Mouse (Mus musculus): ENCODE data around the gene Elof1. TPM values are rescaled to one million over a fixed set of nuclear protein-coding genes. Genes with fewer than 3 reads are reported as not detected.
"Not testable (repeated sequence)": the region's sequence is repeated elsewhere in the genome, so short reads cannot be mapped to it uniquely, and the experiment has no call there.

Gene Elof1
- polyA plus RNA-seq, 1 experiment from 2014 or later = 188 TPM

DNA sequence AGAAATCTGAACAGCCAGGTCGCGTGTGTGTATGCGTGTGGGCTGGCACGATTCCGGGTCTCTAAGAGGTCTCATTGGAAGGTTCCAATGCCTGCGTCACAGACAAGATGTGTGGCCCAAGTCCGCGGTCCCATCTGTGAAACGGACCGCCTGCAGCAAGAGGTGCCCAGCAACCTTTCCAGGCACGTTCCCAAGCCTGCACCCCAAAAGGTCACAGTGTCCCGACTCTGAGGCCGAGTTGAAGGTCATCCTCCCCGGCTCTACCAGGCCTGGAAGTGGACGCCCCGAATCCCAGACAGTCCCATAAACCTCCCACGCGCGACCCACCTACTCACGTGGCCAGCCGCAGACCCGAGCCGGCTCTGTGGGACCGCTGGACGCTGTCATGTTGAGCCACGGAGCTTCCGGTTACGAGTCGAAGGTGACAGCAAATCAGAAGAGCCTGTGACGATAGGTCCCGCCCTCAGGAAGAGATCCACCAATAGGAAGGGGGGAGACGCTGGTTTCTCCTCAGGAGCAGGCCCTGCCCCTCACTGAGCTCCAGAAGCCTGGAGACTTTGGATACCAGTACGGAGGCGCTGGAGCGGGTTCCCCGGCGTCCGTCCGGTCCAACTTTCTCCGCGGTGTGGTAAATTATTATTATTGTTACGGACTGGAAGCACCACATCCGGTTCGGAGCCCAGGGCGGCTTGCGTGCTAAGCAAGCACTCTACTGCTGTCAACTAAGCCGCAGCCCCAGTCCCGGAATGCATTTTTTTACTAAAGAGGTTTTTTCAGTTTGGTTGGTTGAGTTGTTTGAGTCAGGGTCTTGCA lies 31.7 kb downstream of the Elof1 start, which contains the start of gene Ecsit:
Gene Ecsit (minus strand): TSS at position 417 of the 813 bp plus-strand sequence.
- peak within 1 kb of the TSS; percentile 79 for H3K9ac ChIP-seq (ENCODE audit: low read depth, low read length)
- ATAC-seq = peak; percentile 99

DNA sequence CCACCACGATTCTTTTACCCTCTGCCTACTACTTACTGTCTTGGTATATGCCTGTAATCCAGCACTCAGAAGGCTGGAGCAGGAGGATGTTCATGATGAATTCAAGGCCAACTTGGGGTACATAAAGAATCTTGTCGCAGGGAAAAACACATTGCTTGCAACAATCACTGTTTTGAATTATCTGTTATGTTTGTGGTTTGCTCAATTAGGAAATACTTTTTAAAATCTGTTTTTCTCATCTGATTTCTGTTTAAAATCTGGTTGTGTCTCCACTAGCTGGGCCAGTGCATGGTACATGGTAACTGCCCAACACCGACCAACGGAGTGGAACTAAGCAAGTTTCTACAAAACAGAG lies 32.3 kb downstream of the Elof1 start:
- no peaks in the 10 kb centered on the region for H3K27me3 ChIP-seq (ENCODE audit: control insufficient read depth, insufficient read depth, low read depth, low read length)
- H3K4me3 ChIP-seq (ENCODE audit: low read depth, low read length) = peak overlapping the region; percentile 83
- H3K4me2 ChIP-seq (ENCODE audit: low read length) = peak overlapping the region; percentile 74
- H3K36me3 ChIP-seq (ENCODE audit: control insufficient read depth, insufficient read depth, low read length) = no peaks in the 10 kb centered on the region
- peaks cover 16% of the 10 kb centered on the region for H3K4me1 ChIP-seq (ENCODE audit: control insufficient read depth, insufficient read depth, low read length)
- no peak for ATAC-seq
- WGBS = 37% methylated on average over 4 of the region's 4 CpGs
- no peaks in the 10 kb centered on the region for H3K9me3 ChIP-seq (replicated peaks; ENCODE audit: control insufficient read depth, low read length, poor library complexity, severe bottlenecking)
- H3K9ac ChIP-seq (ENCODE audit: low read depth, low read length) = peak overlapping the region; percentile 79
- peak overlapping the region; percentile 81 for H3K27ac ChIP-seq (ENCODE audit: low read length)

More for the DNA sequence above, 31.7 kb downstream of the Elof1 start, which contains the start of gene Ecsit:
- no peaks in the 10 kb centered on the region for H3K36me3 ChIP-seq (ENCODE audit: control insufficient read depth, insufficient read depth, low read length)
- H3K4me1 ChIP-seq (ENCODE audit: control insufficient read depth, insufficient read depth, low read length) = peaks cover 16% of the 10 kb centered on the region
- no peaks in the 10 kb centered on the region for H3K27me3 ChIP-seq (ENCODE audit: control insufficient read depth, insufficient read depth, low read depth, low read length)
- peak within 1 kb of the TSS; percentile 81 for H3K27ac ChIP-seq (ENCODE audit: low read length)
- H3K4me3 ChIP-seq (ENCODE audit: low read depth, low read length) = peak within 1 kb of the TSS; percentile 83
- no peaks in the 10 kb centered on the region for H3K9me3 ChIP-seq (replicated peaks; ENCODE audit: control insufficient read depth, low read length, poor library complexity, severe bottlenecking)
- WGBS = under 1% methylated on average over 48 of the region's 48 CpGs
- peak within 1 kb of the TSS; percentile 74 for H3K4me2 ChIP-seq (ENCODE audit: low read length)

GRCm38 (mm10) chr9:22076223-22076622 lies 40.7 kb downstream of the Elof1 start:
- WGBS = 96% methylated on average over 23 of the region's 23 CpGs
- H3K27ac ChIP-seq (ENCODE audit: low read length) = no peak overlapping the region
- H3K9me3 ChIP-seq (replicated peaks; ENCODE audit: control insufficient read depth, low read length, poor library complexity, severe bottlenecking) = no peaks in the 10 kb centered on the region
- H3K9ac ChIP-seq (ENCODE audit: low read depth, low read length) = no peak overlapping the region
- no peak for ATAC-seq
- H3K27me3 ChIP-seq (ENCODE audit: control insufficient read depth, insufficient read depth, low read depth, low read length) = no peaks in the 10 kb centered on the region
- H3K4me2 ChIP-seq (ENCODE audit: low read length) = no peak overlapping the region
- H3K36me3 ChIP-seq (ENCODE audit: control insufficient read depth, insufficient read depth, low read length) = peaks cover 7% of the 10 kb centered on the region
- H3K4me3 ChIP-seq (ENCODE audit: low read depth, low read length) = no peak overlapping the region
- H3K4me1 ChIP-seq (ENCODE audit: control insufficient read depth, insufficient read depth, low read length) = no peaks in the 10 kb centered on the region

GRCm38 (mm10) chr9:22075778-22076177 lies 41.2 kb downstream of the Elof1 start:
- not testable (repeated sequence) for H3K4me3 ChIP-seq (ENCODE audit: low read depth, low read length); H3K9me3 ChIP-seq (replicated peaks; ENCODE audit: control insufficient read depth, low read length, poor library complexity, severe bottlenecking); H3K27ac ChIP-seq (ENCODE audit: low read length); H3K4me1 ChIP-seq (ENCODE audit: control insufficient read depth, insufficient read depth, low read length); H3K4me2 ChIP-seq (ENCODE audit: low read length); ATAC-seq; H3K36me3 ChIP-seq (ENCODE audit: control insufficient read depth, insufficient read depth, low read length); H3K27me3 ChIP-seq (ENCODE audit: control insufficient read depth, insufficient read depth, low read depth, low read length); H3K9ac ChIP-seq (ENCODE audit: low read depth, low read length)
- 76% methylated on average over 5 of the region's 5 CpGs for WGBS

GRCm38 (mm10) chr9:22072276-22072675 lies 44.7 kb downstream of the Elof1 start:
- no peaks in the 10 kb centered on the region for H3K9me3 ChIP-seq (replicated peaks; ENCODE audit: control insufficient read depth, low read length, poor library complexity, severe bottlenecking)
- H3K27ac ChIP-seq (ENCODE audit: low read length) = no peak overlapping the region
- no peak overlapping the region for H3K9ac ChIP-seq (ENCODE audit: low read depth, low read length)
- H3K36me3 ChIP-seq (ENCODE audit: control insufficient read depth, insufficient read depth, low read length) = peaks cover 10% of the 10 kb centered on the region; the same call in 1 of the 2 replicates
- H3K27me3 ChIP-seq (ENCODE audit: control insufficient read depth, insufficient read depth, low read depth, low read length) = no peaks in the 10 kb centered on the region
- ATAC-seq = no peak
- no peak overlapping the region for H3K4me2 ChIP-seq (ENCODE audit: low read length)
- 94% methylated on average over 4 of the region's 4 CpGs for WGBS
- H3K4me3 ChIP-seq (ENCODE audit: low read depth, low read length) = no peak overlapping the region
- peaks cover 12% of the 10 kb centered on the region for H3K4me1 ChIP-seq (ENCODE audit: control insufficient read depth, insufficient read depth, low read length)

DNA sequence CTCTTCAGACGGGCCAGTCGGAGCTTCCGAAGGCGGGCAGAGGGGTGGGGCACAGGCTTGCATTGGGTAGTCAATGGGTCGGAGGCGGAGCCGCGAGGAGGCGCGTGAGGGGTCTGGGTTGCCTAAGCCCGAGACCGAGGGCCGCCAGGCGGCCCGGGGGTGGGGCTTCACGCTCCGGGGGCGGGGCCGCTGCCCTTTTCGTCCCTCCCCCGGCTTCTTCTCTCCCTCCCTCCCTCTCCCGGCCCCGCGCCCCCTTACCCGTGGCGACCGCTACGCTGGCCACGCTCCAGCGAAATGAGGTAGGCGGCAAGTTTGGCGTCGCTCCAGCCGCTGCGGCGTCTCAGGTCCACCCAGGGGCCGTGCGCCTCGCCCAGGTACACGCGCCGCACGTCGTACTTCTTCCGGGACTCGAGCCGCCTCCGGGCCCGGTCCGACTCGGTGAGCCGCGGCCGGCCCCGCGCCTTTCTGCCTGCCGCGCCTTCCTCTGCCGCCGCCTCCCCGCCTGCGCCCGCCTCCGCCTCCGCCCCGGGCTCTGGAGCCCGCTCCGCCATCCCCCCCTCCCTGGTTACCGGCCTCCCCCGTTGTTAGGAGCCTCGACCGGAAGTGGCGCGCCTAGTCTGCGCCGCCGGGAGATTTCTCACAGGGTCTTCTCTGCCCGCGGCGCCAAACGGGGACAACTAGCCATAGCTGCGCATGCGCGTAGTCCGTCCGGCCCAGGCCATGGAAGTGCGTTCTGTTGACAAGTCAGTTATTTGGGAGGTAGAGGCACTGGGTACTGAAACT lies 46.0 kb downstream of the Elof1 start, which contains the start of the genes Gm49318 and Zfp653:
Gene Gm49318 (minus strand): TSS at position 469 of the 783 bp plus-strand sequence.
Gene Zfp653 (minus strand): TSS at position 586 of the 783 bp plus-strand sequence.
- no peaks in the 10 kb centered on the region for H3K27me3 ChIP-seq (ENCODE audit: control insufficient read depth, insufficient read depth, low read depth, low read length)
- peak within 1 kb of the TSS; percentile 98 for H3K27ac ChIP-seq (ENCODE audit: low read length)
- H3K4me1 ChIP-seq (ENCODE audit: control insufficient read depth, insufficient read depth, low read length) = peaks cover 12% of the 10 kb centered on the region
- H3K9me3 ChIP-seq (replicated peaks; ENCODE audit: control insufficient read depth, low read length, poor library complexity, severe bottlenecking) = no peaks in the 10 kb centered on the region
- peak within 1 kb of the TSS; percentile 69 for H3K4me2 ChIP-seq (ENCODE audit: low read length)
- H3K9ac ChIP-seq (ENCODE audit: low read depth, low read length) = peak within 1 kb of the TSS; percentile 94
- WGBS = under 1% methylated on average over 72 of the region's 87 CpGs
- H3K4me3 ChIP-seq (ENCODE audit: low read depth, low read length) = peak within 1 kb of the TSS; percentile 71
- H3K36me3 ChIP-seq (ENCODE audit: control insufficient read depth, insufficient read depth, low read length) = peaks cover 5% of the 10 kb centered on the region; the same call in 1 of the 2 replicates
- ATAC-seq = peak; percentile 99

- Histone ChIP-seq H3K27me3 (ENCODE audit: control insufficient read depth, insufficient read depth, low read depth, low read length) (no peaks in the 10 kb centered on the region), H3K4me2 (ENCODE audit: low read length) (peak overlapping the region; percentile 69), H3K9ac (ENCODE audit: low read depth, low read length) (peak overlapping the region; percentile 57), H3K27ac (ENCODE audit: low read length) (peak overlapping the region; percentile 98), H3K36me3 (ENCODE audit: control insufficient read depth, insufficient read depth, low read length) (peaks cover 13% of the 10 kb centered on the region), H3K4me1 (ENCODE audit: control insufficient read depth, insufficient read depth, low read length) (peaks cover 12% of the 10 kb centered on the region), H3K4me3 (ENCODE audit: low read depth, low read length) (peak overlapping the region; percentile 71), H3K9me3 (replicated peaks; ENCODE audit: control insufficient read depth, low read length, poor library complexity, severe bottlenecking) (no peaks in the 10 kb centered on the region)
- ATAC-seq = peak; percentile 27
- 61% methylated on average over 4 of the region's 4 CpGs for WGBS
These were observed 47.0 kb downstream of the Elof1 start for GRCm38 (mm10) chr9:22069881-22070553.

DNA sequence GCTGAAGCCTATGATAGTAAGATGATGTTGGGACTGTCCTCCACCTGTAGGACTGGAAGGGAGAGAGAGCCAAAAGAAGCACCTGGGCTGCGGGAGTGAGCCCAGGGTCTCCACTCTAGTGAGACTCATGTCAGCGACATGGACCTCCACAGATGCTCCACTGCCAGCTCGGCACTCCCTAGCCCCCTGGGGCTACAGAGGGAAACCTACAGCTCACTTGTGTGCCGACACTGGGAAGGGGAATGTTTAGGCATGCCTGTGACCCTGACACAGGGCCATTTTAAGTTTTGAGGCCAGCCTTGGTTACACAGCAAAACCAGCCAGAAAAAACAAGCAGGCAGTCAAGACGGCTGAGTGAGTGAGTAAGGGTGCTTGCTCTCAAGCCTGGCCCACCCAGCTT lies 49.8 kb downstream of the Elof1 start:
- no peak overlapping the region for H3K9ac ChIP-seq (ENCODE audit: low read depth, low read length)
- H3K27ac ChIP-seq (ENCODE audit: low read length) = no peak overlapping the region
- WGBS = 88% methylated on average over 5 of the region's 5 CpGs
- ATAC-seq = no peak
- no peak overlapping the region for H3K4me2 ChIP-seq (ENCODE audit: low read length)
- peaks cover 31% of the 10 kb centered on the region for H3K36me3 ChIP-seq (ENCODE audit: control insufficient read depth, insufficient read depth, low read length)
- peaks cover 12% of the 10 kb centered on the region for H3K4me1 ChIP-seq (ENCODE audit: control insufficient read depth, insufficient read depth, low read length)
- no peaks in the 10 kb centered on the region for H3K27me3 ChIP-seq (ENCODE audit: control insufficient read depth, insufficient read depth, low read depth, low read length)
- H3K9me3 ChIP-seq (replicated peaks; ENCODE audit: control insufficient read depth, low read length, poor library complexity, severe bottlenecking) = no peaks in the 10 kb centered on the region
- H3K4me3 ChIP-seq (ENCODE audit: low read depth, low read length) = no peak overlapping the region

Data from midbrain, embryonic 16.5 days (tissue).